Mouse (Mus musculus): ENCODE data around the gene Gfod2. TPM values are rescaled to one million over a fixed set of nuclear protein-coding genes. Genes with fewer than 3 reads are reported as not detected.
A peak's percentile ranks its signal among the peaks of the same experiment; 100 is the strongest.

Gene Gfod2
- total RNA-seq, 2 experiments from 2014 or later: 19.2 to 23.1 TPM

GRCm38 (mm10) chr8:105687512-105687911 is 71.0 kb downstream of the Gfod2 start:
- DNase-seq (ENCODE audit: extremely low spot score in 1 of 2, low spot score in 1 of 2): no peak

DNA sequence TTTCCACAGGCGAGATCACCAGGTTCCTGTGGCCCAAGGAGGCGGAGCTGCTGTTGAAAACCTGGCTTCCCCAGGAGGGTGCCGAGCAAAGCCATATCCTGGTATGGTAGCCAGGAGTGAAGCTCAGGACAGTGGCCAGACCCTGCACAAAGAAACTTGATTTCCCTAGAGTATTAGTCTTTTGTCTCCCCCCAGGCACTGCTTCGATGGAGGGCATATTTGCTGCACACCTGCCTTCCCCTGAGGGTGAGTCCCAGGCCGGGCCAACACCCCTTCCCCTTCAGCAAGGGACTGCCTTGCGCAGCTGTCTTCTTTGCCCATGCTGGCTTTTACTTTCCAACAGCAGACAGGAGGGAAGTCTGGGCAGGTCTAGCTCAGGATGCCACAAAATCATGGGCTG is 71.9 kb downstream of the Gfod2 start:
- DNase-seq (ENCODE audit: extremely low spot score in 1 of 2, low spot score in 1 of 2): no peak

GRCm38 (mm10) chr8:105685796-105686308 is 72.6 kb downstream of the Gfod2 start, which contains the start of gene Carmil2:
Carmil2 (plus strand) TSS chr8:105686274.
- DNase-seq (ENCODE audit: extremely low spot score in 1 of 2, low spot score in 1 of 2): peak in 1 of 2 experiments; percentile 60

DNA sequence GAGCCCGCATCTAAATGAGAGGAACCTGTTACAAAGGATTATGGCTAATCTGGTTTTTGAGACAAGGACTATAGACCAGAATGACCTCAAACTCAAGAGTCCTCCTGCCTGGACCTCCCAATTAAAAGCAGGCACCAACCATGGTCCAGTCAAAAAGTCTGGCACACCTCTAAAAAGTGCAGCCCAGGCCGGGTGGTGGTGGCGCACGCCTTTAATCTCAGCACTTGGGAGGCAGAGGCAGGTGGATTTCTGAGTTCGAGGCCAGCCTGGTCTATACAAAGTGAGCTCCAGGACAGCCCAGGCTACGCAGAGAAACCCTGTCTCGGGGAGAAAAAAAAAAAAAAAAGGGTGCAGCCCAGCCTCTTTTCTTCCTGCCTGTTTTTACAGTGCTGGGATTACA is 73.1 kb downstream of the Gfod2 start:
- no peak for DNase-seq (ENCODE audit: extremely low spot score in 1 of 2, low spot score in 1 of 2)

DNA sequence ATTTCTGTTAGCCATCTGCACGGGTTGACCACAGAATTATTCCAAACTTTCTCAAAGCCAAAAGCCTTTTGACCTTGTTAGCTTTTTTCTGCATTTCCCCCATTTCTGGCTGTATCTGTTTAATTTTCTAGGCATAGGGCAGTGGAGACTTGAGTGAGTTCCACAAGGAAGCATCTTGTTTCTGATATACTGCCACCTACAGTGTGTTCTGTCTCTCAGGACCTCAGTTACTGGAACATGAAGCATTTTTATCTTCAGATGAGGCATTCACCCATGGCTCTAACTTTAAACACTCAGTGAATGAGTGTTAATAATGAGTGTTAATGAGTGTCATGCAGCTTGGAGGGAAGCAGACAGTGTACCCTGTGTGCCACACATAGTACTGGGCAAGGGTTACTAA is 80.6 kb downstream of the Gfod2 start:
- no peak for DNase-seq (ENCODE audit: extremely low spot score in 1 of 2, low spot score in 1 of 2)

Other genes with a start within 250 kb of the Gfod2 start
- under 1 TPM in 1 of 2 experiments, not detected in 1; 0.15 TPM for gene Hsd11b2, start 239.9 kb downstream of the Gfod2 start, total RNA-seq (2021)
- 100 to 1,000 TPM; 293 to 332 TPM for gene Atp6v0d1, start 192.6 kb downstream of the Gfod2 start, total RNA-seq (2021)
- 10 to 100 TPM; 83.2 to 92.9 TPM for gene Ripor1, start 153.4 kb downstream of the Gfod2 start, total RNA-seq (2021)
- 10 to 100 TPM; 63.3 to 71.7 TPM for gene Ctcf, start 122.1 kb downstream of the Gfod2 start, total RNA-seq (2021)
- gene Agrp, start 121.3 kb downstream of the Gfod2 start, total RNA-seq (2021): not detected
- 10 to 100 TPM; 70.2 to 79.8 TPM for gene Carmil2, start 72.4 kb downstream of the Gfod2 start, total RNA-seq (2021)
- 10 to 100 TPM; 39.8 to 41.9 TPM for gene Acd, start 57.6 kb downstream of the Gfod2 start, total RNA-seq (2021)
- 10 to 100 TPM; 34.8 to 38.4 TPM for gene Pard6a, start 57.5 kb downstream of the Gfod2 start, total RNA-seq (2021)
- not detected for gene 4933405L10Rik, start 51.0 kb downstream of the Gfod2 start, total RNA-seq (2021)
- 1 to 10 TPM; 8.2 to 9.9 TPM for gene Enkd1, start 50.5 kb downstream of the Gfod2 start, total RNA-seq (2021)
- gene Ranbp10, start 68.7 kb upstream of the Gfod2 start, total RNA-seq (2021): 10 to 100 TPM; 24.3 to 26.6 TPM
- gene Tsnaxip1, start 69.1 kb upstream of the Gfod2 start, total RNA-seq (2021): under 1 TPM; 0.15 to 0.31 TPM
- gene Cenpt, start 94.6 kb upstream of the Gfod2 start, total RNA-seq (2021): 10 to 100 TPM; 13.4 to 15.4 TPM
- 10 to 100 TPM; 38.2 to 44.4 TPM for gene Thap11, start 96.5 kb upstream of the Gfod2 start, total RNA-seq (2021)
- gene Nutf2, start 101.9 kb upstream of the Gfod2 start, total RNA-seq (2021): 10 to 100 TPM; 27.6 to 34.9 TPM
- 10 to 100 TPM; 59.9 to 72.4 TPM for gene Edc4, start 122.2 kb upstream of the Gfod2 start, total RNA-seq (2021)
- gene Nrn1l, start 134.9 kb upstream of the Gfod2 start, total RNA-seq (2021): 1 to 10 TPM in 1 of 2 experiments, under 1 TPM in 1; 0.99 to 1.1 TPM
- gene Pskh1, start 141.8 kb upstream of the Gfod2 start, total RNA-seq (2021): 1 to 10 TPM; 7.7 to 8.9 TPM
- 1 to 10 TPM in 1 of 2 experiments, under 1 TPM in 1; 0.76 to 1.6 TPM for gene Ctrl, start 175.2 kb upstream of the Gfod2 start, total RNA-seq (2021)
- gene Psmb10, start 179.8 kb upstream of the Gfod2 start, total RNA-seq (2021): 10 to 100 TPM; 58.6 to 70.6 TPM
- gene Lcat, start 184.7 kb upstream of the Gfod2 start, total RNA-seq (2021): 10 to 100 TPM; 44.9 to 49.5 TPM
- 10 to 100 TPM; 23.0 to 25.7 TPM for gene Slc12a4, start 207.4 kb upstream of the Gfod2 start, total RNA-seq (2021)
- not detected for gene Dpep3, start 220.8 kb upstream of the Gfod2 start, total RNA-seq (2021)
- gene Dus2, start 232.7 kb upstream of the Gfod2 start, total RNA-seq (2021): 10 to 100 TPM; 18.2 to 18.8 TPM
- gene Dpep2nb, start 247.3 kb upstream of the Gfod2 start, total RNA-seq (2021): not detected